Mouse (Mus musculus): ENCODE measurements around the gene Orc5. TPM values are rescaled to one million over a fixed set of nuclear protein-coding genes. Genes with fewer than 3 reads are reported as not detected.

Orc5 gene
- polyA plus RNA-seq, 1 experiment: 2.1 TPM

DNA sequence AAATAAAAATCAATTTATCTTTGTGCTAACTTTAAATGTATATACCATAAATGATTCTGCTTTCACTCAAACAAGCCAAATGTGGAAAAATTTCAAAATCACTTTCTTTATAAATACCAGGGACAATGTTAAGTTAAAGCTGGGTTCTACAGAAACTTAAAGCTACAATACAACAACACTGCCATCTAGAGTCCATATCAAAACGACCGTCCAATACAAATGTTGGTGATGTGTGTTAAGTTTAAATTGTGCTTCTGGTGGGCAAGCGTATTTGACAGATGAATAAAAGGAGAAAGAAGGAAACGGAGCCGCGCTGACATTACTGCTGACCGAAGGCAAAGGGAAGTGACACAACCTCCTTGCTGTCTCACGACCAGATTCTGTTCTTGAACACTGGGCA lies 38.4 kb downstream of the Orc5 start:
- 69% methylated on average over 8 of the region's 8 CpGs for WGBS
- Histone ChIP-seq H3K27ac (ENCODE audit: insufficient read depth, low read length) (no peak overlapping the region), H3K36me3 (ENCODE audit: control insufficient read depth, insufficient read depth, low read length) (peaks cover 3% of the 10 kb centered on the region; the same call in 1 of the 2 replicates), H3K4me3 (ENCODE audit: extremely low read depth, insufficient read depth, insufficient read length) (no peak overlapping the region), H3K27me3 (ENCODE audit: control insufficient read depth, insufficient read depth, low read length) (no peaks in the 10 kb centered on the region), H3K4me1 (ENCODE audit: control insufficient read depth, insufficient read depth, insufficient read length) (no peaks in the 10 kb centered on the region)
- no peak for TF ChIP-seq POLR2A (IDR thresholded peaks at IDR 0.05; ENCODE audit: low read depth, low read length)
- no peak for TF ChIP-seq CTCF (IDR thresholded peaks at IDR 0.05; ENCODE audit: extremely low read depth, insufficient read depth, insufficient read length, insufficient replicate concordance)
- no peak for DNase-seq (ENCODE audit: low read depth in 1 of 2, low spot score in 2 of 2)

- 97% methylated on average over 5 of the region's 5 CpGs for WGBS
- Histone ChIP-seq H3K4me3 (ENCODE audit: extremely low read depth, insufficient read depth, insufficient read length) (no peak overlapping the region), H3K36me3 (ENCODE audit: control insufficient read depth, insufficient read depth, low read length) (peaks cover 1% of the 10 kb centered on the region; the same call in 1 of the 2 replicates), H3K27ac (ENCODE audit: insufficient read depth, low read length) (no peak overlapping the region), H3K27me3 (ENCODE audit: control insufficient read depth, insufficient read depth, low read length) (no peaks in the 10 kb centered on the region), H3K4me1 (ENCODE audit: control insufficient read depth, insufficient read depth, insufficient read length) (no peaks in the 10 kb centered on the region)
- no peak for TF ChIP-seq POLR2A (IDR thresholded peaks at IDR 0.05; ENCODE audit: low read depth, low read length)
- TF ChIP-seq CTCF (IDR thresholded peaks at IDR 0.05; ENCODE audit: extremely low read depth, insufficient read depth, insufficient read length, insufficient replicate concordance): no peak
- DNase-seq (ENCODE audit: low read depth in 1 of 2, low spot score in 2 of 2): no peak
Measured at GRCm38 (mm10) chr5:22508560-22508959, 41.7 kb downstream of the Orc5 start.

GRCm38 (mm10) chr5:22499437-22499836 lies 50.8 kb downstream of the Orc5 start:
- no peak for TF ChIP-seq CTCF (IDR thresholded peaks at IDR 0.05; ENCODE audit: extremely low read depth, insufficient read depth, insufficient read length, insufficient replicate concordance)
- TF ChIP-seq POLR2A (IDR thresholded peaks at IDR 0.05; ENCODE audit: low read depth, low read length): no peak
- H3K27ac ChIP-seq (ENCODE audit: insufficient read depth, low read length): no peak overlapping the region
- no peaks in the 10 kb centered on the region for H3K27me3 ChIP-seq (ENCODE audit: control insufficient read depth, insufficient read depth, low read length)
- 93% methylated on average over 5 of the region's 5 CpGs for WGBS
- no peaks in the 10 kb centered on the region for H3K4me1 ChIP-seq (ENCODE audit: control insufficient read depth, insufficient read depth, insufficient read length)
- peaks cover 11% of the 10 kb centered on the region for H3K36me3 ChIP-seq (ENCODE audit: control insufficient read depth, insufficient read depth, low read length)
- H3K4me3 ChIP-seq (ENCODE audit: extremely low read depth, insufficient read depth, insufficient read length): no peak overlapping the region
- DNase-seq (ENCODE audit: low read depth in 1 of 2, low spot score in 2 of 2): no peak

GRCm38 (mm10) chr5:22491088-22491487 lies 59.1 kb downstream of the Orc5 start:
- Histone ChIP-seq H3K4me3 (ENCODE audit: extremely low read depth, insufficient read depth, insufficient read length) (no peak overlapping the region), H3K27me3 (ENCODE audit: control insufficient read depth, insufficient read depth, low read length) (no peaks in the 10 kb centered on the region), H3K36me3 (ENCODE audit: control insufficient read depth, insufficient read depth, low read length) (peaks cover 5% of the 10 kb centered on the region), H3K4me1 (ENCODE audit: control insufficient read depth, insufficient read depth, insufficient read length) (no peaks in the 10 kb centered on the region), H3K27ac (ENCODE audit: insufficient read depth, low read length) (no peak overlapping the region)
- no peak for DNase-seq (ENCODE audit: low read depth in 1 of 2, low spot score in 2 of 2)
- TF ChIP-seq CTCF (IDR thresholded peaks at IDR 0.05; ENCODE audit: extremely low read depth, insufficient read depth, insufficient read length, insufficient replicate concordance): no peak
- no peak for TF ChIP-seq POLR2A (IDR thresholded peaks at IDR 0.05; ENCODE audit: low read depth, low read length)

GRCm38 (mm10) chr5:22489091-22489490 lies 61.1 kb downstream of the Orc5 start:
- 90% methylated on average over 4 of the region's 4 CpGs for WGBS
- Histone ChIP-seq H3K27ac (ENCODE audit: insufficient read depth, low read length) (no peak overlapping the region), H3K4me1 (ENCODE audit: control insufficient read depth, insufficient read depth, insufficient read length) (no peaks in the 10 kb centered on the region), H3K36me3 (ENCODE audit: control insufficient read depth, insufficient read depth, low read length) (peaks cover 11% of the 10 kb centered on the region), H3K4me3 (ENCODE audit: extremely low read depth, insufficient read depth, insufficient read length) (no peak overlapping the region), H3K27me3 (ENCODE audit: control insufficient read depth, insufficient read depth, low read length) (no peaks in the 10 kb centered on the region)
- DNase-seq (ENCODE audit: low read depth in 1 of 2, low spot score in 2 of 2): no peak
- TF ChIP-seq CTCF (IDR thresholded peaks at IDR 0.05; ENCODE audit: extremely low read depth, insufficient read depth, insufficient read length, insufficient replicate concordance) (no peak), POLR2A (IDR thresholded peaks at IDR 0.05; ENCODE audit: low read depth, low read length) (no peak)

DNA sequence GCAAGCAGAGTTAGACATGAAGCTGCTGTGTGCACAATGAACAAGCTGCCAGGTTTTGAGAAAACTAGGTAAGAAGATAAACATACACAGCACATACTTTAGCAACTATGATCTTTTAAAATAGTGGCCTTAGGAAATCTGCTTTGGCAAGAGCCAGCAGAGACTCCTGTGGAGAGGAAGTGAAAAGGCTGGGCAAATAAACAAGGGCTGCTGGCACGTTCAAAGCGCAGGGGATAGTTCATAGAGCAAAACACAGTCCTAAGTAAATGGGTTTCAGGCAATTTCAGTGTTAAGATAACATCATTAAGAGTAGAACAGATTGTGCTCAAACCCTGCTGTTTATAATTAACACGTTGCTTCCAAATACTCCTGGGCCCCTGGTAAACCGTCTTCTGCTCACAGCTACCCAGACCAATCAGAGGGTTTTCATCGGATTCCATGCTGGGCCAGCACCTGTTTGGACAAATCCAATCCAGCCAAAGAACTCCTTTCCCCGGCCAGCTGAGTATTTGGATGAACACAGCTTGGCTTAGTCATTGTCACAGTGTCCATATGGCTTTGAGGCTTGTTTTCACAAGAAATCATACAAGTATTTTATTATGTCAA lies 63.5 kb downstream of the Orc5 start:
- H3K4me3 ChIP-seq (ENCODE audit: extremely low read depth, insufficient read depth, insufficient read length): no peak overlapping the region
- no peak overlapping the region for H3K27ac ChIP-seq (ENCODE audit: insufficient read depth, low read length)
- TF ChIP-seq POLR2A (IDR thresholded peaks at IDR 0.05; ENCODE audit: low read depth, low read length) (no peak), CTCF (IDR thresholded peaks at IDR 0.05; ENCODE audit: extremely low read depth, insufficient read depth, insufficient read length, insufficient replicate concordance) (no peak)
- H3K4me1 ChIP-seq (ENCODE audit: control insufficient read depth, insufficient read depth, insufficient read length): no peaks in the 10 kb centered on the region
- no peak for DNase-seq (ENCODE audit: low read depth in 1 of 2, low spot score in 2 of 2)
- 91% methylated on average over 6 of the region's 6 CpGs for WGBS
- no peaks in the 10 kb centered on the region for H3K27me3 ChIP-seq (ENCODE audit: control insufficient read depth, insufficient read depth, low read length)
- H3K36me3 ChIP-seq (ENCODE audit: control insufficient read depth, insufficient read depth, low read length): peaks cover 11% of the 10 kb centered on the region

DNA sequence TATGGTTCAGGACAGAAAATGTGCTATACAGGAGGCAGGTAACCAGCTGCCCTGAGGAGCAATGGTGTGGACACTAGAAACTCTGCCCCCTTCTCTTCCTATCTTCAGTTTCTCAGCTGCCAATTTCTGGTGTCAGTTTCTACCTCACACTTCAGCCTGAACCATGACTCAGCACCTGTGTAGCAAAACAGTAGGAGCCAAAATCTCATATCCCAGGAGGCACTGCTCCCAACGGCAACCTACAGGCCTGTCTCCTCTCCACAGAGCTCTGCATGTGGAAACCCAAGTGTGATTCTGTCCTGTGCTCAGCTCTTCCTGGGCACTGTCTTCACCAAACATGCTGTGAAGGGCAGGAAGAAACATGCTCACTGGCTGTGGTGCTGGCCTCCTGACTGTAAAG lies 64.5 kb downstream of the Orc5 start:
- Histone ChIP-seq H3K27ac (ENCODE audit: insufficient read depth, low read length) (no peak overlapping the region), H3K27me3 (ENCODE audit: control insufficient read depth, insufficient read depth, low read length) (no peaks in the 10 kb centered on the region), H3K36me3 (ENCODE audit: control insufficient read depth, insufficient read depth, low read length) (peaks cover 11% of the 10 kb centered on the region), H3K4me3 (ENCODE audit: extremely low read depth, insufficient read depth, insufficient read length) (no peak overlapping the region), H3K4me1 (ENCODE audit: control insufficient read depth, insufficient read depth, insufficient read length) (no peaks in the 10 kb centered on the region)
- no peak for TF ChIP-seq POLR2A (IDR thresholded peaks at IDR 0.05; ENCODE audit: low read depth, low read length)
- TF ChIP-seq CTCF (IDR thresholded peaks at IDR 0.05; ENCODE audit: extremely low read depth, insufficient read depth, insufficient read length, insufficient replicate concordance): no peak
- DNase-seq (ENCODE audit: low read depth in 1 of 2, low spot score in 2 of 2): no peak
- 67% methylated on average over 1 of the region's 1 CpGs for WGBS

Measured in spleen, adult 2 months (tissue).